Mouse (Mus musculus) MEL (cell line): Measurements from ENCODE around the gene Nbeal1. TPM values are rescaled to one million over a fixed set of nuclear protein-coding genes. Genes with fewer than 3 reads are reported as not detected.

Experiments
- DNase-seq: peaks from one replicate; pipeline ENCODE4 v3.0.0; 2011; ENCODE audit warnings: low read depth, low spot score
- H3K27ac ChIP-seq: 2 replicates; pipeline ENCODE4 v1.5.1; 2012; ENCODE audit warnings: low read depth, mild to moderate bottlenecking, control low read depth, low read length, moderate library complexity; ENCODE audit not compliant: control insufficient read depth
- H3K27me3 ChIP-seq, 2 experiments: fragments of 150-350 bp in 1 of 2; sonication (generic) in 1 of 2; 2 replicates each; pipeline ENCODE4 v1.6.1; 2012; ENCODE audit warnings: low read length in 2 of 2, mild to moderate bottlenecking in 2 of 2, improper control_type of control experiment in 1 of 2, moderate library complexity in 1 of 2; ENCODE audit not compliant: insufficient read depth in 2 of 2, control insufficient read depth in 1 of 2
- H3K36me3 ChIP-seq, 2 experiments: 2 replicates each; pipeline ENCODE4 v1.6.1; 2012 to 2014; ENCODE audit warnings: low read length in 2 of 2, improper control_type of control experiment in 1 of 2, inconsistent platforms in 1 of 2, mild to moderate bottlenecking in 1 of 2; ENCODE audit not compliant: insufficient read depth in 2 of 2, control insufficient read depth in 1 of 2
- H3K4me1 ChIP-seq, 2 experiments: fragments of 150-350 bp in 1 of 2; sonication (generic) in 1 of 2; 2 replicates each; pipeline ENCODE4 v1.6.1; 2012; ENCODE audit warnings: low read length in 2 of 2, improper control_type of control experiment in 1 of 2, mild to moderate bottlenecking in 1 of 2; ENCODE audit not compliant: insufficient read depth in 2 of 2, control insufficient read depth in 1 of 2
- H3K4me3 ChIP-seq, 2 experiments: fragments of 150-350 bp in 1 of 2; sonication (generic) in 1 of 2; 2 replicates each; pipeline ENCODE4 v1.5.1; 2012; ENCODE audit warnings: low read depth in 2 of 2, low read length in 2 of 2, mild to moderate bottlenecking in 2 of 2, moderate library complexity in 2 of 2, control low read depth in 1 of 2, improper control_type of control experiment in 1 of 2; ENCODE audit not compliant: control insufficient read depth in 1 of 2, insufficient read depth in 1 of 2
- H3K79me2 ChIP-seq: 2 replicates; pipeline ENCODE4 v1.6.1; 2012; ENCODE audit warnings: mild to moderate bottlenecking, low read length, moderate library complexity; ENCODE audit not compliant: control insufficient read depth, poor library complexity, insufficient read depth
- H3K9ac ChIP-seq: 2 replicates; pipeline ENCODE4 v1.6.1; 2012; ENCODE audit warnings: low read depth, mild to moderate bottlenecking, control low read depth, low read length, moderate library complexity; ENCODE audit not compliant: control insufficient read depth, poor library complexity, severe bottlenecking
- H3K9me3 ChIP-seq: fragments of 150-350 bp; sonication (generic); replicated peaks from 2 replicates; pipeline ENCODE4 v1.6.1; 2012; ENCODE audit warnings: mild to moderate bottlenecking, low read length, improper control_type of control experiment, moderate library complexity; ENCODE audit not compliant: insufficient read depth
- BHLHE40 ChIP-seq: IDR thresholded peaks from 2 replicates; pipeline ENCODE4 v1.6.1; 2012; ENCODE audit warnings: low read depth, mild to moderate bottlenecking, inconsistent platforms, low read length, improper control_type of control experiment, borderline replicate concordance
- E2F4 ChIP-seq: IDR thresholded peaks from 2 replicates; pipeline ENCODE4 v1.6.1; 2011; ENCODE audit warnings: low read depth, low read length, improper control_type of control experiment, borderline replicate concordance
- EP300 ChIP-seq, 2 experiments: IDR thresholded peaks; 2 replicates each; pipeline ENCODE4 v1.6.1; 2011; ENCODE audit warnings: improper control_type of control experiment in 2 of 2, low read length in 2 of 2, low read depth in 1 of 2, mild to moderate bottlenecking in 1 of 2
- KAT2A ChIP-seq: conservative IDR thresholded peaks from 2 replicates; pipeline ENCODE4 v1.6.1; 2012; ENCODE audit warnings: low read depth, low read length, improper control_type of control experiment, inconsistent platforms
- MAFK ChIP-seq: IDR thresholded peaks from 2 replicates; pipeline ENCODE4 v1.6.1; 2011; ENCODE audit warnings: low read depth, mild to moderate bottlenecking, low read length, improper control_type of control experiment, borderline replicate concordance
- MAZ ChIP-seq: IDR thresholded peaks from 2 replicates; pipeline ENCODE4 v1.6.1; 2012; ENCODE audit warnings: low read depth, mild to moderate bottlenecking, inconsistent platforms, low read length, improper control_type of control experiment
- MEF2A ChIP-seq: IDR thresholded peaks from 2 replicates; pipeline ENCODE4 v1.6.1; 2014; ENCODE audit warnings: low read depth, mild to moderate bottlenecking, inconsistent platforms, low read length, improper control_type of control experiment; ENCODE audit not compliant: poor library complexity, insufficient replicate concordance, severe bottlenecking; ENCODE audit errors: extremely low read depth
- MXI1 ChIP-seq: IDR thresholded peaks from 2 replicates; pipeline ENCODE4 v1.6.1; 2011; ENCODE audit warnings: mild to moderate bottlenecking, low read depth, low read length, improper control_type of control experiment
- MYB ChIP-seq: IDR thresholded peaks from 2 replicates; pipeline ENCODE4 v1.6.1; 2011; ENCODE audit warnings: mild to moderate bottlenecking, low read depth, low read length, improper control_type of control experiment
- POLR2AphosphoS5 ChIP-seq: IDR thresholded peaks from 2 replicates; pipeline ENCODE4 v1.6.1; 2012; ENCODE audit warnings: low read depth, borderline replicate concordance, mild to moderate bottlenecking, inconsistent platforms, low read length, moderate library complexity, mixed read lengths
- RCOR1 ChIP-seq: IDR thresholded peaks from 2 replicates; pipeline ENCODE4 v1.6.1; 2012; ENCODE audit warnings: low read depth, mild to moderate bottlenecking, inconsistent platforms, low read length, improper control_type of control experiment
- TBP ChIP-seq: IDR thresholded peaks from 2 replicates; pipeline ENCODE4 v1.8.0; 2011; ENCODE audit warnings: low read depth, low read length, improper control_type of control experiment
- ZC3H11A ChIP-seq: IDR thresholded peaks from 2 replicates; pipeline ENCODE4 v1.6.1; 2012; ENCODE audit warnings: low read depth, mild to moderate bottlenecking, inconsistent platforms, low read length, improper control_type of control experiment
- ZMIZ1 ChIP-seq: IDR thresholded peaks from 2 replicates; pipeline ENCODE4 v1.6.1; 2012; ENCODE audit warnings: low read depth, mild to moderate bottlenecking, inconsistent platforms, low read length, improper control_type of control experiment, moderate library complexity
- polyA plus RNA-seq, 2 experiments: library from polyadenylated mRNA; stranded (reverse) in 1 of 2; unstranded in 1 of 2; fragments of >175 nt in 1 of 2; fragments of >200 nt in 1 of 2; gene quantifications; 2 replicates each; pipeline versions ENCODE4 v1.2.1 to v1.2.4; 2012; ENCODE audit warnings: low replicate concordance in 2 of 2, low read depth in 1 of 2; ENCODE audit not compliant: insufficient read length in 2 of 2, insufficient read depth in 1 of 2, missing spikeins in 1 of 2
- total RNA-seq: library from RNA; depleted of rRNA; stranded (reverse); fragments of 300-350 nt; gene quantifications from 2 replicates; pipeline ENCODE4 v1.2.3, GENCODE M21; 2012; rRNA removed

Gene Nbeal1
- total and polyA plus RNA-seq, 3 experiments, result 1.5 to 2.0 TPM; not detected in 1

GRCm38 (mm10) chr1:60376556-60376955 is 196.2 kb downstream of the Nbeal1 start:
- TF ChIP-seq RCOR1 (no peak), KAT2A (no peak), E2F4 (no peak), MAFK (no peak), ZMIZ1 (no peak), POLR2AphosphoS5 (no peak), TBP (no peak), MYB (no peak), EP300 (IDR thresholded peaks at IDR 0.05; ENCODE audit: low read depth in 1 of 2, low read length in 2 of 2) (no peak), BHLHE40 (no peak), MAZ (no peak), MEF2A (no peak), MXI1 (no peak)
- TF ChIP-seq, all 39 proteins: peak for 0
- peak; percentile 67 for DNase-seq
- H3K36me3 ChIP-seq, result peaks cover 0 to 6% of the 10 kb centered on the region in 2 experiments

GRCm38 (mm10) chr1:60381910-60382309 is 201.5 kb downstream of the Nbeal1 start:
- H3K36me3 ChIP-seq, result peaks cover 0 to 2% of the 10 kb centered on the region in 2 experiments; a peak in 3 of 4 replicates
- H3K27ac ChIP-seq, result no peak overlapping the region
- no peak for DNase-seq
- H3K27me3 ChIP-seq, result no peaks in the 10 kb centered on the region
- TF ChIP-seq ZC3H11A, result no peak
- TF ChIP-seq MEF2A, result no peak
- no peaks in the 10 kb centered on the region for H3K79me2 ChIP-seq
- no peak overlapping the region for H3K9ac ChIP-seq
- H3K4me1 ChIP-seq, result peaks cover 0 to under 1% of the 10 kb centered on the region in 2 experiments; a peak in 2 of 4 replicates
- no peak overlapping the region for H3K4me3 ChIP-seq
- H3K9me3 ChIP-seq, result no peaks in the 10 kb centered on the region

More at GRCm38 (mm10) chr1:60376556-60376955, 196.2 kb downstream of the Nbeal1 start:
- H3K9ac ChIP-seq, result no peak overlapping the region
- H3K4me3 ChIP-seq, result no peak overlapping the region
- no peak overlapping the region for H3K27ac ChIP-seq
- H3K79me2 ChIP-seq, result no peaks in the 10 kb centered on the region
- no peaks in the 10 kb centered on the region for H3K9me3 ChIP-seq
- H3K27me3 ChIP-seq, result no peaks in the 10 kb centered on the region
- peaks cover 0 to 5% of the 10 kb centered on the region in 2 experiments; a peak in 2 of 4 replicates for H3K4me1 ChIP-seq

Other genes starting within 250 kb of the Nbeal1 start
- gene Ica1l, start 137.4 kb upstream of the Nbeal1 start, total RNA-seq, result 4.9 and 6.1 TPM in 2 replicates
- 1 to 10 TPM in 1 of 2 experiments, not detected in 1; 6.2 TPM for gene Ica1l, start 137.4 kb upstream of the Nbeal1 start, polyA plus RNA-seq
- 3.7 and 3.9 TPM in 2 replicates for gene Carf, start 82.4 kb upstream of the Nbeal1 start, total RNA-seq
- 1 to 10 TPM in 1 of 2 experiments, not detected in 1; 6.1 TPM for gene Carf, start 82.4 kb upstream of the Nbeal1 start, polyA plus RNA-seq
- 94.4 and 99.1 TPM in 2 replicates for gene Wdr12, start 82.0 kb upstream of the Nbeal1 start, total RNA-seq
- gene Wdr12, start 82.0 kb upstream of the Nbeal1 start, polyA plus RNA-seq, result 100 to 1,000 TPM in 1 of 2 experiments, 10 to 100 TPM in 1; 82.7 to 420 TPM
- 20.2 and 24.0 TPM in 2 replicates for gene Cyp20a1, start 162.7 kb downstream of the Nbeal1 start, total RNA-seq
- gene Cyp20a1, start 162.7 kb downstream of the Nbeal1 start, polyA plus RNA-seq, result 10 to 100 TPM in 1 of 2 experiments, not detected in 1; 14.5 TPM
- 15.0 and 21.7 TPM in 2 replicates for gene Abi2, start 229.0 kb downstream of the Nbeal1 start, total RNA-seq
- 10 to 100 TPM; 16.0 to 75.2 TPM for gene Abi2, start 229.0 kb downstream of the Nbeal1 start, polyA plus RNA-seq